Mouse (Mus musculus) yolk sac, embryonic 10.5 days (tissue): ENCODE data around the gene Zfp568.

Experiments
- DNase-seq: peaks from one replicate; pipeline ENCODE4 v3.0.0-alpha.2; 2017; ENCODE audit warnings: low spot score

The Zfp568 gene

GRCm38 (mm10) chr7:29989031-29989430, 5.3 kb downstream of the Zfp568 start:
- DNase-seq: peak; percentile 87

- DNase-seq: no peak
Observed at GRCm38 (mm10) chr7:29992698-29993097, 8.9 kb downstream of the Zfp568 start.

DNA sequence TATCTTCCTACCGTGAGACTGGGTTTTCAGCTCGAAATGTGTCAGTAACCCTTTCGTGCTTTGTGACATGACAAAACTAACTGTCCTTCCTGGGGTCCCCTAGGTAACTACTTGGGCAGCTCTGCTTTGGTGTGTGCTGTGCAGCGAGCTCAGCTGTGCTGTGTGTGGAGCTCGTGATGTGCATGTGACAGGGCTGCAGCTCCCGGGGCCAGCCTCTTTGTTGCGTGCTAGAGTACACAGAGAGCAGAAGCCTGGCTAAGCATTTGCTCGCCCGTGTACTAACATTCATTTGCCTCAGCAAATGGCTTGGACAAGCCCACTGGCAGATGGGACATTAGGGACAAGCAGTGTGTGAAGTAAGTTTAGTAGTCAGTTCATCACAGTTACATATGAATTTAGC, 9.6 kb downstream of the Zfp568 start:
- peak; percentile 48 for DNase-seq

GRCm38 (mm10) chr7:29995134-29995533, 11.4 kb downstream of the Zfp568 start:
- DNase-seq: no peak

DNA sequence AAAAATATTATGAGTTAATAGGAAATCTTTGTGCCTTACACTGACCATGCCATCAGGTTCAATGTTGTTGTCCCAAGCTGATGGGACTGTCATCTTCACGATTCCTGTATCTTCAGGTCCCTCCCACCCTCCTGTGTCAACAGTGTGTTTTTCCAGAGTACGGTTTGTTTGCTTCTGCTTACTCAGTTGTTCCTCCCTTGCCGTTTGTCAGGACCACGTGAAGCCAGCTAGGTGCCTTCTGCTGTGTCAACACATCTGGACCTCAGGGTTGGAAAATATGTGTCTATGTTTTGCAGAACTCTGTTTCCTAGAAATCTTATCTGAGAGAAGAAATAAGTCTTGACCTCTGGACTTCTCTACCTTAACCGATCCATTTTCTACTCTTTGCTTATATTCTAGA, 16.8 kb downstream of the Zfp568 start:
- DNase-seq: peak; percentile 87

DNA sequence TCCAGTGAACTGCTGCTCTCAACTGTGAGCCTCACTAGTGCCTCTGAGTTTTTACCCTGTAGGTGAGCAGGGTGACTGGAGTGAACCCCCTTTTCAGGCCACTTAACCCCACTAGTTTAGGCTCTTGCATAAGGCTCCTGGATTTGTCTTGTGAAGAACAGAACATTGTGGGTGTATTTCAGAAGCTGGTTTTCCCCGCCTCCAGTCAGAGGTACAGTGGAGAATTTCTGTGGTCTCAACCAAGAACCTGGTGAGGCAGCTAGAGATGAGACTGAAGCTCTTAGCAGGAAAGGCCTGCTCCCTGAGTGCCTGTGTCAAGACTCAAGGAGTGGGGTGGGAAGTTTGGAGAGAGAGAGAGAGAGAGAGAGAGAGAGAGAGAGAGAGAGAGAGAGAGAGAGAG, 23.8 kb downstream of the Zfp568 start:
- DNase-seq: no peak

DNA sequence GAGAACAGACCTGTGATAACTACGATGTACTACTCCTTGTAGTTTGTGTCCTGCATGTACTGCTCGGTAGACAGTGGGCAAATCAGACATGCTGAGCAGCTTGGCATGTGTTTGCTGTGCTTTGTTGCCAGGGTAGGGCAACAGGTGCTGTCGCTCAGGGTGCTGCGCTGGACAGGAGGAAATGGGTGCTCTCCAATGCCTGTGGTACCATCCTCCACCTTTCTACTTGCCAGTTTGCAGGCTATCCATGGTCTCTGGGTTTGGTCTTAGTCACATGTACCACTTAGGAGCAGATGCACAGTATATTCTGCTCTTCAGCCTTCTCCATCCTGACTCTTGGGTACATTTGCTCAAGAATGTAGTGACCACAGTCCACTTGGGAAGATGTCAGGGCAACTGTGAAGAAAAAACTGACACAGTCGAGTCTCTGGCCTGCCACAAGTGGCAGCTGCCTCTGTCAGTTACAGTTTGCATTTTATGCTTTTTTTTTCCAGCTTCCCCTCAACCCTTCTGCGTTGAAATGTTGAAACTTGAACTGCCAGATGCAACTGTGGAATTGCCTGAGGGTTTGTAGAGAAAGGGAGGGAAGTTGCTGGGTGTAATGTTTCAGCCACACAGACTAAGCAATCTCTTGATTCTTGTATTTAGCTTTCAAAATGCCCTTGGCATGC, 24.4 kb downstream of the Zfp568 start:
- no peak for DNase-seq

- no peak for DNase-seq
Observed at GRCm38 (mm10) chr7:30009321-30010085, 25.7 kb downstream of the Zfp568 start.

DNA sequence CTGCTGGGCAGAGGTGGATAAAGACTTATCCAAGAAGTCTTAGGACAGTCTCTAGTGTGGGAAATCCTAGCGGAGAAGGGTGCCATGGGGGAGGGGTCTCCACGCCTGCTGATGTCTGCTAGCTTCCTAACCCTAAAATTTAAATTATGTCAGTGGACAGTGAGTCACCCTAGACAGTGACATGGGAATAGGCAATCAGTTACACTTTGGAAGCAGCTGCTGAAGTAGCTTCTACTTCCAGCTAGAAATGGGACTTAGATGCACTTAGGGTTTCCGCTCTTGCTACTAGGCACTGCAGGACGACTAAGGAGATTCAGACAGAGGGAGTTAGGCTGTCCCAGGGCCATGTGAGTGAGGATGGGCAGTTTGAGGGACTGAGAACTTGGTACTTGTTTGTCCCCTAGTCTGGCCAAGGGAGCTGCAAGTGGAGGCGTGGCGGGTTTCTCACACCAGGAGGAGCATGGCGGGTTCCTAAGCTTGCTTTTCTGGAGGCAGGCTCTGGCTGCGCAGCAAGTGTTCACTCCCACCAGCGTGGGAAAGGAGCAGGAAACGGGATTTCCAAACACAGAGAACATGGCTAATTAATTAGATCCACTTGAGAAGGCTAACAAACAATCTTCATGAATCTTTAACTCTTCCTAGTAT, 26.9 kb downstream of the Zfp568 start:
- DNase-seq: no peak

- no peak for DNase-seq
Observed at GRCm38 (mm10) chr7:30012956-30013363, 29.2 kb downstream of the Zfp568 start.

GRCm38 (mm10) chr7:30017226-30017625, 33.5 kb downstream of the Zfp568 start:
- DNase-seq: no peak

DNA sequence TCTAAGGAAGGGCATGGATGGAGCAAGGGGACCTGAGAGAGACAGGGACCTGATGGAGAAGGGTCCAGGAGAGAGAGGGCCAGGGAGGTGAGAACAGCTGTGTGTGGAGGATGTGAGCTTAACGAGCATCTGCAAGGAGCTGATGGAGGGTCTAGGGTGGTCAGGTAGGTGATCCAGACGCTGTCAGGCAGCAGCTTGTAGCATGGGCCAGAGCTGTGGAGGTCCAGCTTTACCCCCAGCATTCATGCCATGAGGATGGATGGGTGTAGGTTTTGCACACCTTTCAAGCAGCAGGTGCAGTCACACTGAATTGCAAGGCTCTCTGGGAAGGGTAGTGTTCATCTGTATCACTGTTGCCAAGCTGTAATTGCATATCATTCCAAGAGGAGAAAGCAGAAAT, 35.8 kb downstream of the Zfp568 start:
- DNase-seq: no peak

DNA sequence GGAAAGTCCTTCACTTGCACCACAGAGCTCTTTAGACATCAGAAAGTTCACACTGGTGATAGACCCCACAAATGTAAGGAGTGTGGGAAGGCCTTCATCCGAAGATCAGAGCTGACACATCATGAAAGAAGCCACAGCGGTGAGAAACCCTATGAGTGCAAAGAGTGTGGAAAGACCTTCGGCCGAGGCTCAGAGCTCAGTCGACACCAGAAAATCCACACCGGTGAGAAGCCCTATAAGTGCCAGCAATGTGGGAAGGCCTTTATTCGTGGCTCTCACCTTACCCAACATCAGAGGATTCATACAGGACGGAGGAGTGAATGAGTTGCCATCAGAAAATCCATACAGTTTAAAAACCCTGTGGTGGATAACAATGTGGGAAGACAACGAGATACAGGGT, 39.6 kb downstream of the Zfp568 start:
- DNase-seq: no peak

- DNase-seq: no peak
Observed at GRCm38 (mm10) chr7:30023800-30024199, 40.0 kb downstream of the Zfp568 start.

DNA sequence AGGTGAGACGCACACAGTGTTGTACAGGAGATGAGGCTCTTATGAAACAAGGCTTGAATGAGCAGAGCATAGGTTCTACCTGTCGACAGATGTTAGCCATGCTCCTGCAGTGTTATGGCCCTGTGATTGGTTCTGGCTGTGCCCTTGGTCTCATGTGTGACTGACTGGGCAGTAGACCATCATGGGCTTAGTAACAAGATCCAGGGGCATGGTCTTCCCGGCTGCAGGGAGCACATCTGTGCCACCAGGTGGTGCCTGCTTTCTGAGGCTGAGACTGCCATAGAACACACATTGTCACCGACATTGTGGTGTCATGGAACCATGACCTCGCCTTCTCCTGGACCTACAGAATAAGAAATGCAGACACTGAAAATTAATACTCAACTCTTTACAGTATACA, 41.6 kb downstream of the Zfp568 start:
- no peak for DNase-seq

GRCm38 (mm10) chr7:30027331-30027730, 43.6 kb downstream of the Zfp568 start:
- DNase-seq: no peak

- DNase-seq: no peak
Observed at GRCm38 (mm10) chr7:30028572-30028971, 44.8 kb downstream of the Zfp568 start.

- peak; percentile 50 for DNase-seq
Observed at GRCm38 (mm10) chr7:30030677-30031076, 46.9 kb downstream of the Zfp568 start.

DNA sequence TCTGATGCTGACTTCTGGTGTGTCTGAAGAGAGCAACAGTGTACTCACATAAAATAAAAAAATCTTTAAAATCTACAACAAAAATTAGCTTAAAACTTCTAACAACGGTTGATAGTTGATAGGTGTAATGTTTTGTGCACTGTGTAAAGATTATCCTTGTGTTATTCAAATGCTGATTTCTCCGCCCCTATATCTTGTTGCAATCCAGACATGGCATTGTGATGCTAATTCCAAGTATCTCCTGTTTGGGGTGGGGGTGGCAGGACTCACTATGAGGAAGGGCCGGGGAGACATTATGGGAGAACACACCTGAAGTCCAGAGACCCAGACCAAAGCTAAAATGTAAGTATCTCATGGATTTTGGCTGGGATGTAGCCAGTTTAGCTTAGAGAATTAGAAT, 47.6 kb downstream of the Zfp568 start:
- DNase-seq: no peak

GRCm38 (mm10) chr7:30034331-30034730, 50.6 kb downstream of the Zfp568 start:
- no peak for DNase-seq

- no peak for DNase-seq
Observed at GRCm38 (mm10) chr7:30044354-30044753, 60.6 kb downstream of the Zfp568 start.

- DNase-seq: no peak
Observed at GRCm38 (mm10) chr7:30048126-30048525, 64.4 kb downstream of the Zfp568 start.

DNA sequence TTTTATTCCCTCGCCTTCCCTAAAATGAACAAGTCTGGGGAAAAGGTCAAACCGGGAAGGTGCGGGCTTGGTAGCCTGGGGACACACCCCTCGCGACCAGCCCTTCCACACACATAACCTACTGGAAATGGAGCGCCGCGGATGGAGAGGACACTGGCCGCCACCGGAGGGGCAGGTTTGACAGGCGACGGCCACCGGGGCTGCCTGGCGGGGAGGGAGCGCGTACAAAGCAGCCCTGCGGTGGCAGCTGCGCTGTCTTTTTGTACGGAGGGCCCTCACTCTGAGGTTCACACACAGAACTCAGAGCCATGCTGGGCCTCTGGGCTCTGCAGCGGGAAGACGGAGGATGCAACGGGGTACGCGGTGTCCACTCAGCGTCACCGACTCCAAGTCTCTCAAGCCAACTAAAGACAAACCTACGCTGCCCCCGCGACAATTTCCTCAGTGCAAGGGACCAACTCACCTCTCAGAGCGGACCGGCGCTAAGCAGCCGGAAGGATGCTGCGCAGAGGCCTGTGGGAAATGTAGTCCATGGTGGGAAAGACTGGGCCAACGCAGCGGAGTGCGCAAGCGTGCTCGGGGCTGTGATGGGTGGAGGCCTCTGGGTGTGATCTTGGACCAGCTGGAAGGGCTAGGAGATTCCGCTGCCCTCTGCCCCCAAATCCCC, 67.3 kb downstream of the Zfp568 start, which contains the start of gene Zfp14:
TSS of gene Zfp14 (minus strand) at position 499 of the 667 bp plus-strand sequence.
- peak; percentile 88 for DNase-seq
